Mouse (Mus musculus): ENCODE data around the gene Kdm4a.

Kdm4a gene

GRCm38 (mm10) chr4:118152020-118152785 lies 27.6 kb downstream of the Kdm4a start:
- peak; percentile 87 for DNase-seq

GRCm38 (mm10) chr4:118150804-118151203 lies 29.0 kb downstream of the Kdm4a start:
- DNase-seq: no peak

GRCm38 (mm10) chr4:118149956-118150680 lies 29.7 kb downstream of the Kdm4a start:
- DNase-seq: peak; percentile 78

- no peak for DNase-seq
Observed at GRCm38 (mm10) chr4:118149055-118149576, 30.7 kb downstream of the Kdm4a start.

GRCm38 (mm10) chr4:118148317-118148687 lies 31.5 kb downstream of the Kdm4a start:
- no peak for DNase-seq

- no peak for DNase-seq
Observed at GRCm38 (mm10) chr4:118147547-118148316, 32.1 kb downstream of the Kdm4a start.

GRCm38 (mm10) chr4:118147090-118147489 lies 32.8 kb downstream of the Kdm4a start:
- DNase-seq: no peak

GRCm38 (mm10) chr4:118144324-118144723 lies 35.5 kb downstream of the Kdm4a start:
- no peak for DNase-seq

GRCm38 (mm10) chr4:118143679-118144078 lies 36.2 kb downstream of the Kdm4a start:
- DNase-seq: no peak

- no peak for DNase-seq
Observed at GRCm38 (mm10) chr4:118141511-118141910, 38.3 kb downstream of the Kdm4a start.

GRCm38 (mm10) chr4:118138891-118139290 lies 41.0 kb downstream of the Kdm4a start:
- DNase-seq: peak; percentile 84

- DNase-seq: no peak
Observed at GRCm38 (mm10) chr4:118137857-118138256, 42.0 kb downstream of the Kdm4a start.

- no peak for DNase-seq
Observed at GRCm38 (mm10) chr4:118137311-118137710, 42.5 kb downstream of the Kdm4a start.

GRCm38 (mm10) chr4:118135414-118135813 lies 44.4 kb downstream of the Kdm4a start:
- no peak for DNase-seq

- DNase-seq: peak; percentile 97
Observed at GRCm38 (mm10) chr4:118134485-118135365, 45.1 kb downstream of the Kdm4a start, which contains the start of gene St3gal3. Gene St3gal3 (minus strand): TSS chr4:118134914.

GRCm38 (mm10) chr4:118131329-118131728 lies 48.5 kb downstream of the Kdm4a start:
- DNase-seq: no peak

GRCm38 (mm10) chr4:118123030-118123704 lies 56.7 kb downstream of the Kdm4a start:
- no peak for DNase-seq

- DNase-seq: no peak
Observed at GRCm38 (mm10) chr4:118122078-118122477, 57.8 kb downstream of the Kdm4a start.

- DNase-seq: no peak
Observed at GRCm38 (mm10) chr4:118117565-118117964, 62.3 kb downstream of the Kdm4a start.

- no peak for DNase-seq
Observed at GRCm38 (mm10) chr4:118116098-118116497, 63.7 kb downstream of the Kdm4a start.

GRCm38 (mm10) chr4:118115132-118115531 lies 64.7 kb downstream of the Kdm4a start:
- no peak for DNase-seq

- no peak for DNase-seq
Observed at GRCm38 (mm10) chr4:118112601-118113000, 67.2 kb downstream of the Kdm4a start.

Measured in cerebellum, adult 11 months (tissue).